Mouse (Mus musculus) layer of hippocampus, adult 9-11 months (tissue): Measurements from ENCODE around the gene Afm.

Experiments used
- DNase-seq: peaks from one replicate; pipeline ENCODE4 v3.0.0; 2022

Afm gene

DNA sequence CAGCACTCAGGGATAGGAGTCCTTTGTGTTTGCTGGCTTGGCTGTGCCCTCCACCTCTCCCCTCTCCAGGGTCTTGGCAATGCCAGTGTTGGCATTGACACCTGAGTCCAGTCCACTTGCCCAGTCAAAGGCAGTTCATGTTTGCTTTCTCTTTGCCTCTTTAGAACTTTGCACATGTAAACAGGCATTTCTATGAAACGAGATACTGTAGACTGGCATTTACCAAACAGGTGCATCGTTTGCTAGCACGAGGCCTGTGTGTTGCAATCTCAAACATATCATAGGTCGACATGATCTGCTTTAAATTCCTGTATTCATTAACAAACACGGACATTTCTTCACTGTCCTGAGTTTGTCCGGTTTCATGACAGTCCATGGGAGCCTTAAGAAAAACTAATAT, 42.0 kb downstream of the Afm start, which contains the start of gene 5830473C10Rik:
Gene 5830473C10Rik (plus strand): TSS at position 365 of the 400 bp plus-strand sequence.
- DNase-seq: no peak

DNA sequence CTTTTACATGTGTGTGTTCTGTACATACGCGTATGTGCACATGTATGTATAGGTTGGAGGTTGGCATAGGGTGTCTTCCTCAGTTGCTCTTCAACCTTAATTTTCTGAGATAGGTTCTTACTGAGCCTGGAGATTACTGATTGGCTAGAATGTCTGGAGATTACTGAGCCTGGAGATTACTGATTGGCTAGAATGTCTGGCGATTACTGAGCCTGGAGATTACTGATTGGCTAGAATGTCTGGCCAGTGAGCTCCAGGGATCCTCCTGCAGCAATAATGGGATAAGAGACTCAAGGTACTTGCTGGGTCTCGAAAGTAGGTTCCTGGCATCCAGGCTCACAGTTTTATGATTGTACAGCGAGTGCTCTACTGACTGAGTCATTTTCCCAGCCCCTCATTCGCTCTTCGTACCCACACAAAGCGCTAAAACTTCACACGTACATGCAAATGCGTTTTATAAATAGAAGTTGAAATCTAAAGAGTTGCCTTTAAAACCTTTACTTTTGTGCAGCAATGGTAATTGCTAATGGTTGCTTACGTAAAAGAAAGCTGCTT, 43.1 kb downstream of the Afm start:
- DNase-seq: no peak

DNA sequence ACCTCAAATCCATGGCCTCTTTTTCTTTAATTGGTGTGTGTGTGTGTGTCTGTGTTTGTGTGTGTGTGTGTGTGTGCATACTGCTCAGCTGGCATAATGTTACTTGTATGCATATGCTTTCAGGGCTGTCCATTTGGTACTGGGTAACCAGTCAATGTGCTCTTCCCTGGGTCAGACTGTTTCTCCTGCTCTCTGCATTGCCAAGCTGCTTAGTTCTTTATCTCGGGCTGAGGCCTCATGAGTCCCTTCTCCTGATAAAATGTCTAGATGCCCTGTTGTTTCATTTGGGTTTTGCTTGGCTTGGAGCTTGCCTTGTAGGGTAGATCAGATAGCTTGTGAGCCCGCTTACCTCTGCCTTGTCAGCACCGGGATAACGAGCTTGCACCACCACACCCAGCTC, 44.1 kb downstream of the Afm start:
- no peak for DNase-seq

DNA sequence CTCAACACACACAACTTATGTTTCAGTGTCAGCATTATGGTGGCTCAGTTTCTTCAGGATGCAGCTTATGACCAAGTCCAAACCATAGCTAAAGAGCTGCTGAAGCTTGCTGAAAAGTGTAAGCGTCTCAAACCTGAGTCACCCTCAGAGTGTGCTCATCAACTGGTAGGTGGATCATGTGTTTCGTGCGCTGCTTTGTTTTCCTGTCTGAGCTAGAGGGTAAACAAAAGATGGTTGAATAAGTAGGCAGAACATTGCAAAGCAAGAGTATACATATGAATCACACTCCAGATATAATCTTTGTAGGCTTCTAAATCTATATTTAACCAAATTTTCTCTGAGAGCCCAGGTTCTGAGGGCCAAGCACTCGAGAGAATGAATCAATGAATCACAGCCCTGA, 45.4 kb downstream of the Afm start:
- DNase-seq: peak; percentile 12

DNA sequence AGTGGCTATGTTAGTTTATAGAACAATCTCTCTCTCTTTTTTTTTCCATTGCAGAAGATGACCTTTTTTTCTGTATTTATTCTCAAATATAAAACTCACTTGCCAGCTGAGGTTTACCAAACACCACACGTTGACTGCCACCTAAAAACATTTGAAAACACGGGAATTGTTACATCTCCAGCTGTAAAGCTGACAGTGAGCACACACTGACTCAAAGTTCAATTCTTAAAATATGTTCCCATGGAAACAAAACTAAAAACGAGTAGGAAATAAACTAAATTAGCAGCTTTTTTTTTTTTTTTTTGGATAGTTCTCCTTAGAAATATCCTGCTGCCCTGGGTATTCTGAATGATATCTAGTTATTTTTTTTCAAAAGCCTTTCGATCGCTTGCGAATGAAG, 46.5 kb downstream of the Afm start:
- DNase-seq: no peak

DNA sequence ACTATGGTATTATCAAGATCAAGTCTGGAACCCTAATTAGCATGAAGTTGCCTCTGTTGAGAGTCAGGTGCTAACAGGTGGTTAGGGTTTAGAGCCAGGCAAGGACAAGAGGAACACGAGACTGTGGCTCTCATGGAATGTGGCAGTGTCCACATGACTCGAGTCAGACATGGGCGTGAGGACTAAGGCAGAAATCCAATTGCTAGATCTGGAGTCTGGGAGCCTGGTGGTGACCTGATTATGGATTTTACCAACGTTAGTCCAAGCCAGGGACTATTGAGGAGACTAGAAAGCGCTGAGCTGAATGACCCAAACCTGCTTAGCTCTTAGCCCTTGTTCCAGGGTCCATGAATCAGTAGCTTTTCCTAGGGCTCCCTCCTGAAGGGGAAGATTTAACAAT, 49.1 kb downstream of the Afm start:
- no peak for DNase-seq

DNA sequence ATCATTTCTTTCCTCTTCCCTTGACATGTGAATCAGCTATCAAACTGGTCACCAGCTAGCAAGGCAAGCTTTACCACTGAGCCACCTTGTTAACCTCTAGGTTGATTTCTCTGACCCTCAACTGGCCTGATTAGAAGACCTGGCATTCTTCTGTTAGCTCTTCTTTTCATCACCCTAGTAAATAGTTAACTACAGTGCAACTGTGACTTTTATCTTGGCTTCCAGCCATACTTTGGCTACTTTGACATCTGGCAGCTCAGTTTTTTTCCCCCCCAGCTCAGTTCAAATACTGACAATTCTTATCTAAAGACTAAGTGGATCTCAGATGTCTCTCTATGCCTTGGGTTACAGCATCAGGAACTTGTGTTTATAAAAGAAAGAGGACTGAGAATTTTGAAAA, 49.6 kb downstream of the Afm start:
- no peak for DNase-seq

DNA sequence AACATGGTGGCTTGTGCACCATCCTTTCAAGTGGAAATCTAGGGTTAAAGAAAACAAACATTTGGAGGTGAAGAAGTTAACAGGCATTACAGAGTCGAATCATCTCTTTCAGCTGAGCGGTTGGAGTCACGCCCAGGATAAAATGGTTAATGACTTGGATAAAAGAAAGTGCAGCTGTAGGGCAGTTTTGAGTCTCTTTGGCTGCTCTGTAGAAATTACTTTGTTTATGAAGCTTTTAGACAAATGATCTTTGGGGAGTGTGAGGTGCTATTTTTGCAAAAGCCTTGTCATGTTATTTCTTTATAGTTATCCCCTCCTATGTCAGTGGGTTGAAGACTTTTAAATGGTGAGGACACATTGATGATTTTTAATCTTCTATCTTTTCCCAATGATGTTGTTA, 52.5 kb downstream of the Afm start:
- no peak for DNase-seq

DNA sequence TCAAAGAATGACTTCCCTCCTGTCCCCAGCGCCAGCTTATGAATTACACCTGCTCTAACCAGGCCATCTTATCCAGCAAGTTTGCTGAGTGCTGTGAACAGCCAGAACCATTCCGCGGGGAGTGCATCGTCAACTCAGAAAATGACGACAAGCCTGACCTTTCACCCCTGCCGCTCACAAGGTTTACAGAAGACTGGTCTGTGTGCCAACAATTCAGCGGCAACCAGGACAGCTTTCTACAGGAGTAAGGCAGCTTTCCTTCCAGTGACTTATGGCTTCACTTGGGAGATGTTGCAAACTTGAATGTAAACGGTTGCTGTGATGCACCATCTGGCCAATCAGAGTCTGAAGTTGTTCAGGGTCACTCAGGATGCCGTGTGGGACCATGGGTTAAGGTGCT, 59.0 kb downstream of the Afm start:
- no peak for DNase-seq

DNA sequence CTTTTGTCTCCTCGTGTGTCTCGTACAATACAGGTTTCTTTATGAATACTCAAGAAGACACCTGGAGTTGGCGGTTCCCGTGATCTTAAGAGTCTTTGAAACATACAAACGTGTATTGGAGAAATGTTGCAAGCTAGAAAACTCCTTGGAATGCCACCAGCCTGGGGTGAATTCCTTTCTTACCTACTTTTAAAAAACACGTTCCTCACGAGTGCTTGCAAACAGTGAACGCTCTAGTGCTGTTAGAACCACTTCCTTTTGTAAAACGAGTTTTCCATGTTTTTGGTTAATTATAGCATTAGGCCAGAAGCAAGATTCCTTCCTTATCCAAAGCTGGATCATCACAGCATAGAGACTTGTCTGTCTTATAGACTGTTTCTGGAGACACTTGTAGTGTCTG, 60.8 kb downstream of the Afm start:
- no peak for DNase-seq

DNA sequence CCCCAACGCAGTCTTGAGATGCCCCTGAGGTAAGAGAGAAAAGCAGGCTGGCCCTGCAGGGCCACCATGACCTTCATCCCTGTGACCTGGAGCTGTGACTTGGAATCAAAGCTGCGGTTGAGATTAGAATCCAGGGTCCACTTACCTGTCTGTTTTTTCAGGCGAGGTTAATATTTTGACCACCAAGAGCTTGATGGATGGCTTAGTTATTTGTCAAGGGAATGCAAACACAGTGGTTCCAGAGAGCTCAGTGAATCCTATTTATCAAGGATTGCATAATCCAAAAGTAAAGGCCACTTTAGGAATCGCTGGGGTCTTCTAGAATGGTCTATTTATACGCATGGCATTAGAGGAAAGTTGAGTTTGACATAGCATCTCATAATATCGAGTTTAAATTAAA, 63.4 kb downstream of the Afm start:
- no peak for DNase-seq

DNA sequence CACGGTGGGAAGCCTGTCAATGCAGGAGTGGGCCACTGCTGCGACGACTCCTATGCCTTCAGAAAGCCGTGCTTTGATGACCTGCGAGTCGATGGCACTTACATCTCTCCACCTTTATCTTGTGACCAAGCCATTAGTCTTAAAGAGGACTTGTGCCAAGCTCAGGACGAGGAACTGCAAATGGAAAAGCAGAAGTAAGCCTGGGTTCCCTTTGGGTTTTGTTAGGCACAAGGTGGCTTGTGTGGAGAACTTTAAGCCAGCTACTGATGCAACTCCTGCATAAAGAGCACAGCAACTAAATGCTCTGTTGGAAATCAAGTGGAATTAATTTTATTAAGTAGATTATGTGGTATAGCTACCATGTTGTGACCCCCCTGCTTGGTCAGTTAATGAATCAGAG, 66.1 kb downstream of the Afm start:
- DNase-seq: no peak

DNA sequence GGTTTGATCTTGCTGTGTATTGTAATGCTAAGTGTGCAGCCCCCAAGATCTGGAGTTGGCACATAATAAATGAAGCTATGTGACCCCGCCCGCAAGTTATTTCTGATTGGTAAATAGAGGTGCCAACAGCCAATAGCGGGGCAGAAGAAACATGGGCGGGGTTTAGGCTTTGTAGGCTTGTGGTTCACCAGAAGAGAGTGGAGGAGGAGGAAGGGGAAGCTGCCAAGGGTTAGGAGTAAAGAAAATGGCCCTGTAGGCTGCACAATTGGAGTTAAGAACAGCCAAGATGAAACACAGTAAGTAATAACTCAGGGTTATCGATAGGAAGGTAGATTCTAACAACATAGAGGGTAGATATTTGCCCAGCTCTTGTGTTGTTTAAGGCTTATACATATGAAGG, 67.8 kb downstream of the Afm start:
- DNase-seq: no peak

DNA sequence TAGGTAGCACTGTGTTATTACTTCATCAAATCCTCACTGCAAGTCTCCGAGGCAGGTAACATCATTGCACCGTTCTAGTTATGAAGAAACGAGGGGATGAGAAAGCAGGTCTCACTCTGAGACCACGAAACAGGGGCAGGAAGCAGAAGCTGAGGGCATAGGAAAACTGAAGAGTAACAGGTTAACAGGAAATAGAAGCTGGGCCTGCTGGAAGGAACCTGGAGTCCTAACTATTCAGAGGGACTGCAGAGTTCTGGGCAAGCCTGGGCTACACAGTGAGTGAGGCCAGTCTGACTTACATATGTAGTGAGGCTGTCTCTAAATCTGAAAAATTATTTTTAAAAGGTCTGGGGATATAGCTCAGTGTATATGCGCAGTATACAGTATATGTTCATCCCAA, 69.4 kb downstream of the Afm start:
- no peak for DNase-seq

DNA sequence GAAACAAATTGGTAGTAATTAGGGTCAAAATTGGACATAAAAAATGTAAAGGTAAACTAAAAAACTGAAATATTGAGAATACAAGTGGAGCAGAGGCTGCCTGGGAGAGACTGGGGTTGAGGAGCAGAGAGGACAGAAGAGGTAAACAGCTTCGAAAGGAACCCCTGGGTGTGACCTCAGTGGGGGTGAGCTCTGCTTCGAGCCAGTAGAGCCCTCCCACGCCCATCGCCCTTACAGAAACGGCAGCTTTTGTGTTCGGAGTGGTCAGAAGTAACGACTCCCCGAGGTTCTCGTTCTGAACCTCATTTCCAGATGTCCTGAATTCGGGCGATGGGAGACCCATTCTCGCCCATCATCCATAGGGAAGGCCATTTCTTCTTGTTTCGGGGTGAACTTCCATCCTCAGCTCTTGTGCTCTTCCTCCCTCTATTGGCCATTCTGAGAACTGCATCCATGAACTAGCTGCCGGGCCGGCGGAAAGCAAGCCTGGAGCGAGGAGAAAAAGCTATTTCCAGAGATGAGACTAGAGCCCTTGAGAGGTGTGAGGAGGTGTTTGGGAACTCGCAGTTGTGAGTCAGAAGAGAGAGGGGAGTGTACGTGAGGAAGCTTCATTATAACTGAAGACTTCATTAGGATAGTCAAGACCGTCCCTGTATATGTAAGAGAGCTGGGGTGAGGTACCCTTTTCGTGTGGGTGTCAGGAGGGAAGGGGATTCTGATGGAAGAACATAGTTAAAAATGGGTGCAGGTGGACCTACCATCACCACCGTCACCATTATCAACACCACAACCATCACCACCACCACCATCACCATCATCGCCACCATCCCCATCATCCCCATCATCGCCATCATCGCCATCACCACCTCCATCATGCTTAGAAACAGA, 70.2 kb downstream of the Afm start:
- peak; percentile 73 for DNase-seq

DNA sequence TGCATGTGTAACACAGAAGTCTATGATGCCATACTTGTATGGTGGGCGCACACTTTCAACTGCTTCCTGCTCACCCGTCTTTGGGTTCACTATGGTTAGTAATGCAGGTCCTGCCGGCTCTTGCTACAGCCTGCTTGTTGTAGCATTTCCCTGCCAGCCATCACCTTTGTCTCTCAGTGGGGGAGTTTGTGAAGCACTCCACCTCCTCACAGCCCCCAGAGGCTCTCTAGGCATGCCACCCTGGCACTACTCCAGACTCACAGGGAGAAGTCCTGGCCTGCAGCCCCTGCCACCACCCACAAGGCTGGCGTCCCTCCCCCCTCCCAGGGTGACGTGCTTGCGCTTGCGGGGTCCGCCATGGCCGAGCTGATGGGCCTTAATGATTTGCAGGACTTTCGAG, 71.9 kb downstream of the Afm start:
- no peak for DNase-seq

DNA sequence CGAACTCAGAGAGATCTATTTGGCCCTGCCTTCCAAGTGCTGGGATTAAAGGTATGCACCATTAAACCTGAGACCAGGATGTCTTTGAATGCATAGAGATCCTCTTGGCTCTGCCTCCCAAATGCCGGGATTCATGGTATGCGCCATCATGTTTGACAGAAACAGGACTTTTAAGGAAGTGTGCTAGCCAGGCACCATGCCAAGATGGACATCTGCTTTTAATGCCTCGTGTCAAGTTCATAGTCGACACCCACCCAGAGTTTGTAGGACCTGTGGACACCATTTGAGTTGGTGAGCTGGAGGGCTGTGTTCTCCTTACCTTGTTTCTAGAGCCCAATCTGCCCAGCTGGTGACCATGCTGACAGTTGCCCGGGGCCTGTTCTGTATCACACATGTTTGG, 73.2 kb downstream of the Afm start:
- DNase-seq: no peak

DNA sequence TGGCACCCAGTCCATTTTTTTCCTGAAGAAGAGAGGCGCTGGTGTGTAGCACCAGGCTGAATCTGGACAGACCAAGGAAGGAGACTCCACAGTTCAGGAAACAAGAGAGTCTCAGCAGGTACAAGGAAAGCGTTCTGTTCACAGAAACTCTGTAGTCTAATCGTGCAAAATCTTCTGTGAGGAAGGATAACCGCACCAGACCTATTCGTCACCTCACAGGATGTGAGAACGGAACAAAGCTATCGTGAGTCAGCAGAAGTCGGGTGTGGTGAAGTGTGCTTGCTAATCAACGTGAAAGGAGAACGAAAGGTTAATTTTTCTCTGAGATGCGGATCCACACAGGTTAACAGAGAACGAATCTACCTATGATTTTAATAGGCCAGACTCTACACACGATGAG, 76.2 kb downstream of the Afm start:
- no peak for DNase-seq

DNA sequence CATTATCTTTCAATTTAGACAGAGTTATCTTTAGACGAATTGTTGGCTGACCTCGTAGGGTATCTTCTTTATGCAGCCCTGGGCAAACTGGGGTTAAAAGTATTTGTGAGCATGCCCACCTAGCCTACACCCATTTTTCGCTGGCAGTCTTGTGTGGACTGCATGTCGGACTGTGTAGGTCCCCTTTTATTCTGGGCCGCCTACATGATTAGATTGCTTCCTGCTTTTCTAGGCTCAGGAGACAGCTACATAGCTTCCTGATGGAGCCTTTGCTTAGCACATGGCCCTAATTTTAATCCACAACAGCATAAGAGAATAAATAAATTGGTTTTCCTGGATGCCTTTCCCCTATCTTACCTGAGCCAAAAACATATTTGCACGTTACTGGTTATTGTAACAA, 77.4 kb downstream of the Afm start:
- no peak for DNase-seq

DNA sequence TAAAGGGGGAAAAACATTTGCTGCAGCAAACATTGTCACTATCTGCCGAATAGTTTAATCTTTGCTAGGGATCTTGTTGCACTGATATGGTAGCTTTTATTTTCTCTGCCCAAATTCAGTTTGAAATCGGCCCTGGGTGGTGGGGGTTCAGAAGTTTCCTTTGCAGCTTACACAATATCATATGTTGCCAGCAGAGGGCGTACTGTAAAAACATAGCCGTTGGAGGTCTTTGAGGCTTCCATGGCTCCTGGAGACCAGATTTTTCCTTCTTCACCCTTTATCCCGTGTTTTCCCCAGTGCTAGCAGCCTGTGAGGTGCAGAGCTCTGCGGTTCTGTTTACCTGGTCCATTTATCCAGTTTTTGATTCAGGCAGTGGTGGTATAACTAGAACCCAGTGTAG, 82.7 kb downstream of the Afm start:
- no peak for DNase-seq
